Mouse (Mus musculus) hematopoietic stem cell, adult 5-6 weeks (primary cell): Measurements from ENCODE around the gene Ddi2. TPM values are rescaled to one million over a fixed set of nuclear protein-coding genes. Genes with fewer than 3 reads are reported as not detected.

Experiments
- ATAC-seq, 2 experiments: fragments of 125-278 bp in 1 of 2; replicated peaks in 1 of 2; 2 replicates each; pipeline ENCODE4 v1.8.0; 2016 to 2017; ENCODE audit warnings: inconsistent platforms in 2 of 2, mild to moderate bottlenecking in 2 of 2, moderate number of reproducible peaks in 2 of 2, low read depth in 1 of 2, moderate TSS enrichment in 1 of 2; ENCODE audit not compliant: low FRiP score in 2 of 2, poor library complexity in 2 of 2, severe bottlenecking in 2 of 2, insufficient read depth in 1 of 2, low TSS enrichment in 1 of 2
- total RNA-seq: library from RNA; stranded (forward); fragments of 172-1452, 232-1000 nt; gene quantifications from 2 replicates; pipeline ENCODE4 v1.2.3, GENCODE M21; 2017

Ddi2 gene
- total RNA-seq, 1 experiment from 2014 or later, result 23.6 TPM

GRCm38 (mm10) chr4:141648262-141648661 is 75.0 kb downstream of the Ddi2 start:
- ATAC-seq, result no peak

GRCm38 (mm10) chr4:141647187-141647586 is 76.0 kb downstream of the Ddi2 start:
- no peak for ATAC-seq

GRCm38 (mm10) chr4:141645988-141646387 is 77.2 kb downstream of the Ddi2 start:
- no peak for ATAC-seq

GRCm38 (mm10) chr4:141643118-141643855 is 79.9 kb downstream of the Ddi2 start:
- no peak for ATAC-seq

- no peak for ATAC-seq
Measured at GRCm38 (mm10) chr4:141641961-141642811, 81.0 kb downstream of the Ddi2 start.

GRCm38 (mm10) chr4:141641353-141641771 is 81.9 kb downstream of the Ddi2 start:
- ATAC-seq, result no peak

- no peak for ATAC-seq
Measured at GRCm38 (mm10) chr4:141639474-141639873, 83.7 kb downstream of the Ddi2 start.

GRCm38 (mm10) chr4:141636693-141637092 is 86.5 kb downstream of the Ddi2 start:
- ATAC-seq, result no peak

- ATAC-seq, result no peak
Measured at GRCm38 (mm10) chr4:141635991-141636390, 87.2 kb downstream of the Ddi2 start.

- ATAC-seq, result no peak
Measured at GRCm38 (mm10) chr4:141632111-141632873, 90.9 kb downstream of the Ddi2 start.

- ATAC-seq, result no peak
Measured at GRCm38 (mm10) chr4:141631250-141631649, 92.0 kb downstream of the Ddi2 start.

GRCm38 (mm10) chr4:141630021-141630420 is 93.2 kb downstream of the Ddi2 start:
- no peak for ATAC-seq

- no peak for ATAC-seq
Measured at GRCm38 (mm10) chr4:141628661-141629060, 94.6 kb downstream of the Ddi2 start.

Other genes with a start within 250 kb of the Ddi2 start
- 26.7 and 39.0 TPM in 2 replicates for gene Spen, start 184.8 kb downstream of the Ddi2 start, total RNA-seq
- gene Fblim1, start 117.3 kb downstream of the Ddi2 start, total RNA-seq, result 0.13 and 0.35 TPM in 2 replicates
- 0.60 and 0.63 TPM in 2 replicates for gene Tmem82, start 104.8 kb downstream of the Ddi2 start, total RNA-seq
- not detected in 2 replicates for gene Slc25a34, start 99.6 kb downstream of the Ddi2 start, total RNA-seq
- gene Plekhm2, start 58.5 kb downstream of the Ddi2 start, total RNA-seq, result 9.9 and 16.5 TPM in 2 replicates
- 4.7 and 15.7 TPM in 2 replicates for gene Rsc1a1, start 37.8 kb downstream of the Ddi2 start, total RNA-seq
- not detected in 2 replicates for gene Agmat, start 23.3 kb upstream of the Ddi2 start, total RNA-seq
- gene Dnajc16, start 67.5 kb upstream of the Ddi2 start, total RNA-seq, result 6.3 and 10.3 TPM in 2 replicates
- gene Casp9, start 70.2 kb upstream of the Ddi2 start, total RNA-seq, result 10.2 and 13.8 TPM in 2 replicates
- gene Cela2a, start 102.7 kb upstream of the Ddi2 start, total RNA-seq, result not detected in 2 replicates
- not detected in 2 replicates for gene Ctrc, start 122.9 kb upstream of the Ddi2 start, total RNA-seq
- 37.1 and 47.2 TPM in 2 replicates for gene Efhd2, start 151.5 kb upstream of the Ddi2 start, total RNA-seq